Mouse (Mus musculus) cerebellum, postnatal 25 days (tissue): ENCODE data around the gene Patj.
"Not testable (repeated sequence)": the region's sequence is repeated elsewhere in the genome, so short reads cannot be mapped to it uniquely, and the experiment has no call there.

Source experiments
- DNase-seq, 2 experiments: peaks; one replicate each; pipeline ENCODE4 v3.0.0; 2021; ENCODE audit warnings: mixed read lengths in 2 of 2

Gene Patj

DNA sequence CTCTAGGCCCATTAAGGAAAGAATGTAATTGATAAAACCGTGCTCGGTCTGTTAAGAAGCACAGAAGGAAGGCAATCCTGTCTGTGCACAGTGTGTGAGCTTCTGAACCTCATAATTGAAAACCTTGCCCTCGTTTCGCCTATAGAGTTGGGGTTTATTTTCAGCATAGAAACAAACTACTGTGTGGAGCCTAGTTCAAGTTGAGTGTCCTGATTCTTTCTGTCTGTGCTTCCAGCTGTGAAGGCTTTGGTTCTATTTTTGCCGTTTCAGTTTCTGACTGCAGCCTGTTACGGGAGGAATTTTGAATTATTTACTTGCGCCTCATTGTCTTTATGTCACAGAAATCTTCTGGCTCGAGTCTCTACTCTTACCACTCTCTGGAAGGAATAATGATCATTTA is 185.9 kb downstream of the Patj start:
- DNase-seq, result no peak

GRCm38 (mm10) chr4:98584023-98584422 is 188.4 kb downstream of the Patj start:
- DNase-seq, result no peak

DNA sequence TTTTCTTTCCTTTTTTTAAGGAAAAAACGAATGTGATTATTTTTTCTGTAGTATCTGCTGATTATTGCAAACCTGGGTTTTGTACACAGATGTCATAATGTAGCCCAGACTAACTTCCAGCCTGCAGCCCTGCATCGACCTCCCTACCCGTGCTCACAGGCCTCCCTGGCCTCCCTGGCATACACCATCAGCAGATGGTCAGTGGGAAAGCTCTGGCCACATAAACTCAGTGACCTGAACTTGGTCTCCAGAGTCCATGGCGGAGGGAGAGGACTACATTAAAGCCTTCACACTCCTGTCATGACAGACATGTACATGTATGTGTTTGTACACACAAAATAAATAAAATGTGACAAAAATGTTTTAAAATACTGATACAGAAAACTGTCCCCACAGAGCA is 190.7 kb downstream of the Patj start:
- peak; percentile 49 to 65 for DNase-seq

GRCm38 (mm10) chr4:98587686-98588085 is 192.1 kb downstream of the Patj start:
- DNase-seq, result peak; percentile 75 to 79

GRCm38 (mm10) chr4:98593961-98594360 is 198.4 kb downstream of the Patj start:
- peak; percentile 50 to 61 for DNase-seq

DNA sequence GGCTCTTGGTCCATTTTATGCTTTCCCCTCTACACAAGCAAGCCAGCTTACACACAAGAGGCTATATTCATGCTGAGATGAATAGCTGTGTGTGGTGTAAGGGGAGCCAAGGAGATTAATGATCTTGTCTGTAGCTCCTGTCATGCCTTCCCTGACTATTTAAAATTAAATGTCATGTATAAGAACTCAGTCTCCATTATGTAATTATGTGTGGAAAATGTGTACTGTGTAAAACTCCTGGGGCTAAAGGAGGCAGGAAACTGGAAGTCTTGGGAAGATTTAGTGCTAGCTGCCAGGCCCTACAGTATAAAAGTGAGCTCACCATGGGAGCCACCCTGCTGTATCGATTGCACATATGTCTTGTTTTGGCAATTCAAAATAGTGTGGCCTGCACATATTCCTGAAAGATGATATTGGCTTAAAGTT is 203.0 kb downstream of the Patj start:
- no peak for DNase-seq

DNA sequence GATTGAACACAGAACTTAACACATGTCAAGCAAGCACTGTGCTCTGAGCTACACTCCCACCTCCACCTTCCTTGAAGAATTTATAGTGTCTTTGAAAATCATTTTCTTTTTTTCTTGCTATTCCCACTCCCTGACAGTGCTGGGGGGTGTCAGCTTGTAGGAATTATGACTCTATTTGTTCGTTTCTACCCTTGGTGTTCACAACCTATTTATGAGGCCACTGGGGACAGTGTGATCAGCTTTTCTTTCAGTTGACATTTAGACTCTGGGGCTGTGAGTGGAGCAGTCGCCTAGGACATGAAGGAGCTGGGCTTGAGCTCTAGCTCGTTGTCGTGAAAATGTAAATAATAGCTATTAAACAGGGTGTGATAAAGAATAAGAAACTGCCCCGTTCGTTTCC is 203.8 kb downstream of the Patj start:
- no peak for DNase-seq

DNA sequence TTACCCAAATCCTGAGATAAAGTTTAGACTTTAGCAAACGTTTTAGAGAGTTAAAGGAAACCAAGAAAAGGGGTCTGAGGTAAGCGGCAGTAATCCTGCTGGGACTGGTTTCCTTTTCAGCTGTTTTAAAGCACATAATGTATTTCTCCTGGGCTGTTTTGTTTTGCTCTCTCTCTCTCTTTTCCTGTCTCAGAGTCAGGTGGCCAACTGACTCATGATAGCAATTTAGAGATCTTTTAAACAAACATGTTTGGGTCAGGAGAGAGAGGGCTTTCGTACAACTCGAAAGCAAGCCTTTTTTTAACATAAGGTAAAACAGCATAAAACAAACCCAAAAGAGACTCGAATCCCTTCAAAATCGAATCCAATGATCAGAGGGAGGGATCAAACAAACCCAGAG is 207.5 kb downstream of the Patj start:
- no peak for DNase-seq

GRCm38 (mm10) chr4:98610501-98610900 is 214.9 kb downstream of the Patj start:
- no peak for DNase-seq

- no peak for DNase-seq
Observed at GRCm38 (mm10) chr4:98614395-98614794, 218.8 kb downstream of the Patj start.

DNA sequence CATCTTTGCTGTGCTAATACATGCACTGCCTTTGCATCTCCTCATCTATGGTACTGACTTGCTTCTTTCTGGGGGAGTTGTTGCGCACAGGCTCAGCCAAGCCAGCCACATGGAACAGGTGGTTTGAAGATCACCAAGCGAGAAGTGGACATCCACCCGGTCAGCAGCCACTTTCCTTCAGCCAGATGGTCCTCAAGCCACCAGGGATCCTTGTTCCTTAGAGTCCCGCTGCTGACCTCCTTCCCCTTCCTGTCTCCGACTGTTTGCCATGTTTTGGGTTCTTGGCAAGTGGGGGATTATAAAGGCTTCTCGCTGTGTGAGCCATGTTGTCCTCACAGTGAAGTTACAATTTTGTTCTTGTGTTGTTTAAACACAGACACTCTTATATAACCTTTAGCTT is 223.6 kb downstream of the Patj start:
- DNase-seq, result peak; percentile 73 to 78

GRCm38 (mm10) chr4:98620986-98621784 is 225.6 kb downstream of the Patj start:
- DNase-seq, result no peak

DNA sequence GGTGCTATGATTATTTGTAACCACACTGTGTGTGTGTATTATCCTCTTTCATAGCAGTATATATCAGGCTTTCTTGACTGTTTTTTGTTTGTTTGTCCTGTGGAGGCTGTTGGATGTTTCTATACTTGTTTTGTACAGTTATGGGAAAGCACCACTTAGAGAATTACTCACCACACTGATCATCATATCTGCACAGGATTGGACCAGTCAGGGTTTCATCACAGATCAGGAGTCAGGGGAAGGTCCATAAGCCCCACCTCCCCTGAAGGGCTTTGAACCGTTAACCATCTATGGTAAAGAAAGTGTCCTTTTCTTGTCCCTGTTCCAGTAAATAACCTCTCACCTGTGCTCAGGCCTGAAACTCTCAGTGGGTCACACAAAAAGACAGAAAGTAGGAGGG is 226.6 kb downstream of the Patj start:
- DNase-seq, result no peak

- DNase-seq, result peak in 1 of 2 experiments; percentile 19
Observed at GRCm38 (mm10) chr4:98622996-98623673, 227.6 kb downstream of the Patj start.

- DNase-seq, result peak in 1 of 2 experiments; percentile 38
Observed at GRCm38 (mm10) chr4:98628286-98628685, 232.7 kb downstream of the Patj start.

DNA sequence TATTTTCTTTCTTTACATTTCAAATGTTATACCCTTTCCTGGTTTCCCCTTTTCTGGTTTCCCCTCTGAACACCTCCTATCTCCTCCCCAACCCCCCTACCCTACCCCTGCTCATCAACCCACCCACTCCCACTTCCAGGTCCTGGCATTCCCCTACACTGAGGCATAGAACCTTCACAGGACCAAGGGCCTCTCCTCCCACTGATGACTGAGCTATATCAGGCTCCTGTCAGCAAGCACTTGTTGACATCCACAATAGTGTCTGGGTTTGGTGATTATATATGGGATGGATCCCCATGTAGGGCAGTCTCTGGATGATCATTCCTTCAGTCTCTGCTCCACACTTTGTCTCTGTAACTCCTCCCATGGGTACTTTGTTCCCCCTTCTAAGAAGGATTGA is 233.6 kb downstream of the Patj start:
- not testable (repeated sequence) for DNase-seq

DNA sequence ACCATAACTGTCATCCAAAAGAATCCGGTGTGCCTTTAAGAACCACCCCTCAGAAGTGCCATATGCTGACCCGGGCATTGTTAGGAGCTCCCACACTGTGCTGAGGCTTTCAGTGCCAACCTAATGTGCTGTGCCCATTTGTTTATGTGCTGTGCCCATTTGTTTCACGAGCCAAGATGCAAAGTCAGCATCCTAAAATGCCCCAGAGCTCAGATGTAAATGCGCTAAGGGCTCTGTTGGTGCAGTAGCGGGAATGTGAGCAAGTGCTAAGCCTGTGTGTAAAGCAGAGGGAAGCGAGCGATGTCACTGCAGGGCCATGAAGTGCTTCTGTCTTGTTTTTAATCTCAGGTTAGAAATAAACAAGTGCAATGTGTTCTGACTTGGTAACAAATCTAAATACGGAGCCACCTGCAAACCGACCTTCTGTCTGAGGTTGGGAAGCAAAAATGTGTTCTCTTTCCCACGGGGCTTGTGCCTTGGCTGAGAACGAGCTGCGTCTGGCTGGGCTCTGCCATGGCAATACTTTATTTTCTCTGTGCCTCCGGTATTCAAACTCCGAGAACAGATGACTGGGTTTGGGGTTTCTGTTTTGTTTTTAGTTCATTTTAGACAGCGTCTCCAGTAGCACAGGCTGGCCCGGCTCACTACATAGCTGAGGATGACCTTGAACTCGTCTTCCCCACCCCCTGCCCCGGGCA is 239.7 kb downstream of the Patj start:
- peak; percentile 84 to 85 for DNase-seq

DNA sequence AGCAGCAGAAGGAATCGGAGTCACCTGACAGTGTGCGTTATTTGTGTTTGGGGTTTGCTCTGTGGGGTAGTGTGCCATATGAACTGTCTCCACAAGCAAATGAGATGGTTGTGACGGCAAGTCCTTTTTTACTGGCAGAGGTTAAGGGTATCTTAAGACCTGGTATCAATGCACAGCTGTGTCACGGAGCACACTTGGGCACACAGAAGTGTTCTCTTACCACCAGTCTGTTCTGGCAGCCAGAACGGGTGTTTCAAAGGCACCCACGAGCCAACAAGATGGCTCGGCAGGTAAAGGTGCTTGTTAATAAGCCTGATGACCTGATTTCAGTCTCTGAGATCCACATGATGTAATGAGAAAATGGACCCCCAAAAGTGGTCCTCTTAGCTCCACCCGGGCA is 243.1 kb downstream of the Patj start:
- no peak for DNase-seq

DNA sequence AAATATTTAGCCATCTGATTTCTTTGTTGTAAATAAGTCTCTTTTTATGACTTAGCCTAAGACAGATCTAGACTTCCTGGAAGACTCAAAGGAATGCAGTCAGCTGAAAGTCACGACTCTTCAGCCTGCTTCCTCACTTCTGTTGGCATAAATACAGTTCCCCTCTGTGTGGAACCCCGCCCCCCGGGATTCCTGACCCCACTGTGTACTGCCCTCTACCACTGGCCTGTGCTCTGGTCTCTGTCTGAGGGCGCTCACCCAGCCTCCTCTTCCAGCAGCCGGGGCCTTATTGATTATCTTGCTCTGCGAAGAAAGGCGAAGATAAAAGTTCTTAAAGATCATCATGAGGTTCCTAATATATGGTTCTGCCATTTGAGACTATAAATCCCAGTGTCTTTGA is 258.1 kb downstream of the Patj start:
- peak in 1 of 2 experiments; percentile 38 for DNase-seq

DNA sequence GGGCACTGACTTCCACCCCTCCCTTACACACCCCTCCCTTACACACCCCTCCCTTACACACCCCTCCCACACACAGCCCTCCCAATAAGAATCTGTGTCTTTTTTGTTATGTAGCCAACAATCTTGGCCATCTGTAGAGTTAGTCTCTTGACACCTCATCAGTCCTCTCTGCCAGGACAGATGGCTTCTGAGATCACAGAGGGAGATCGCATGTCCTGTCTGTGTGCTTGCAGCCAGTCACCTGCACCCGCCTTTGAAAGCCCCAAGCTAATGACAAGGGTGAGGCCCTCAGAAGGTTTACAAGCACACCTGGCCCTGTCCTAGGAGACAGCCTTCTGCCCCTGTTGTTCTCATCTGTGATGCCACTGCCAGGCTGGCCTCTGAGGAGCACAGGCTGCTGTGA is 258.8 kb downstream of the Patj start:
- DNase-seq, result peak; percentile 83 to 87

GRCm38 (mm10) chr4:98656759-98657158 is 261.2 kb downstream of the Patj start:
- DNase-seq, result no peak

GRCm38 (mm10) chr4:98659032-98659431 is 263.4 kb downstream of the Patj start:
- no peak for DNase-seq

GRCm38 (mm10) chr4:98660534-98660933 is 264.9 kb downstream of the Patj start:
- no peak for DNase-seq

DNA sequence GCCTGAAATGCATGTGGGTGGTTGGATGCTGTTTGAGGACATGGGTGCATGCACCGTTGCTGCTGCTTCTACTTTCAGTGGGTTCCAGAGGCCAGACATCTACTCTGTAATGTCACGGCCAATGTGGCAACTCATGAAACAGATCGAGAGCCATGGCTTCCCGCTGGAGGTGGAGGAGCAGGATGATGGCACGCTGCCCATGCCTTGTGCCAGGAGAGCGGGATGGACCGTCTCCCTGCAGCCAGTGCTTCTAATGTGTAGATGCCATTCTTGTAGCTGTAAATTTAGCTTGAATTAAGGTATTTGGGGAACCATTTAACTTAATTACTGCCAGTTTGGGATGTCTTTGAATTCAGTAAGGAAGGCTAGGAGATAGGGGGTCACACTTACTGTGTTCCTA is 270.3 kb downstream of the Patj start:
- DNase-seq, result peak; percentile 84 to 90
